Mouse (Mus musculus): Measurements from ENCODE around the gene Unc13d.
A peak's percentile ranks its signal among the peaks of the same experiment; 100 is the strongest.
"Not testable (repeated sequence)": the region's sequence is repeated elsewhere in the genome, so short reads cannot be mapped to it uniquely, and the experiment has no call there.

The Unc13d gene

DNA sequence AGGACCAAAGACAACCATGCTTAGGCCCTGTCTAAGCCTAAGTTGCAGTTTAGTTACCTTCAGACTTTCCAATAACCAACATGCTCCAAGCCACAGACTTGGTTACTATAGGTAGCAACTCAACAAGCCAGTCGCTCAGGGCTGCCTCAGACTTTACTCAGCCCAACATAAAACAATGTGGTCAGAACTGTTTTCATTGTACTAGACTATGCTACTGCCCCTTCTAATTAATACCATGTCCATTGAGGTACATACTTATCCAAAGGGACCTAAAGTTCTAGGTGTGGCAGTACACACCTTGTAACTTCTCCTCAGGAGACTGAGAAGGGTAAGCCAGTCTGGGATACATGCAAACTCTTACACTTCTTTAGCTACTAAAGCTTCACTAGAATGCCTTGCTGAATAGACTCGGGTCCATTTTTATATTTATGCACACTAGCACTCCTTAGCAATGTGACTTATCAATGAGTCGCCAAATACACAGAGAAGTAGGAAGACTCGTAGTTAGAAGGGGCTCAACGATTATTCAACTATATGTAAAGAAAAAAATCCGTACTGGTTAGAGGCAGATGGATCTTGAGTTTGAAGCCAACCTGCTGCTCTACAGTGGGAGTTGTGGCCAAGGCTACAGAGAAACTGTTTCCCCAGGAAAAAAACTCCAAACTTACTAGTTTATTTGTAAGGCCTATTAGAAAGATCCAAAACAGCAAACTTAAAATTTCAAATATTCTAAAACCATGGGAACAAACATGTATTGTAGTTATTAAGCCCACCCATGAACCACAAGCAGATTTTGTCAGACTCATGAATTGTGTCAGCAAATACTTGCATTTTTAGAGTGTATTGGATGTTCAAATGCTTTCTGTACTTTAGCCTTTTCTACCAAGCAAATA lies 56.2 kb downstream of the Unc13d start:
- DNase-seq (ENCODE audit: low spot score in 2 of 2): no peak

DNA sequence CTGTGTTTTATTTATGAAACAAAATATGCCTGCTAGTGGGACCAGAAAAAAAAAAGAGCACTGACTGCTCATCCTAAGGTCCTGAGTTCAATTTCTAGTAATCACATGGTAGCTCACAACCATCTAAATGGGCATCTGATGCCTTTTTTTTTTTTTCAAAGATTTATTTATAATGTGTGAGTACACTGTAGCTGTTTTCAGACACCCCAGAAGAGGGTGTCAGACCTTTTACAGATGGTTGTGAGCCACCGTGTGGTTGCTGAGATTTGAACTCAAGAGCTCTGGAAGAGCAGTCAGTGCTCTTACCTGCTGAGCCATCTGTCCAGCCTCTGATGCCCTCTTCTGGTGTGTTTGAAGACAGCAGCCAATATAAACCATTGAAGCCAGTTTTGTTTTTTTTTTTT lies 57.2 kb downstream of the Unc13d start:
- no peak for DNase-seq (ENCODE audit: low spot score in 2 of 2)

DNA sequence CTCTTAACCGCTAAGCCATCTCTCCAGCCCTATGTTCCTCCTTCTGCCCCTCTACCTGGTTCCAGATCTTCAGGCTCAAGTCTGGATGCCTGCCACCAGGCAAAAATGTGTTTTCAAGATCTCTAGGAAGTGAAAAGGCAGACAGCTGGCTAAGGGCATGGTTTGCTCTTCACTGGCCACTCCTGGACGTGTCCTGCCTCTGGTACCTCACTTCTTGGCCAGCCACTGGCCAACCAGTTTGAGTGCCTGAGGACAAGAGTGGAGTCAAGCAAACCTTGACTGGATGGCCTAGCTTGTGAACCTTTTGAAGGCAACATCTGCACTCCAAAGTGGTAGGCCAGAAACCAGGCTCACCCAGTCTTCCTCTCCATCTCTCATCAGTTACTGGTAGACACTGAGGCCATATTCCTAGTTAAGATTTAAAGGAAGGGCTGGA lies 57.8 kb downstream of the Unc13d start:
- no peak for DNase-seq (ENCODE audit: low spot score in 2 of 2)

DNA sequence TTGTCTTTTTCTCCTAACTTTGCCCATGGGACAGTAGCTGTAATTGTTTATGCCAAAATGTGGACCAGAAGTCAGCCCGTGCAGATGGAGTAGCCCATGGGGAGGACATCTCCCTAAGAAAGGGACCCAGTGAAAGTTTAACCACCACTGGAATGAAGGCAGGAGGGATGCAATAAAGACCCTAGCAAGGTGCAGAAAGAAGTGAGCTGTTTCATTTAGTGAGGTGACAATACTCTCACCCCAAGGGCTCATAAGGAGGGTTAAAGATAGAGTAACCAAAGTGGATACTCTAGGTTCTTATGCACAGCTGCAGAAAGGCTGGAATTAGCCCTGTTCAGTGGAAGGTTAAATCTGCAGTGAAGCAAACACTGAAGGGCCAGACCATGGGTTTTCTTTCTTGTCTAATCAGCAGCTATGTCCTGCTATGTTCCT lies 58.4 kb downstream of the Unc13d start:
- DNase-seq (ENCODE audit: low spot score in 2 of 2): no peak

DNA sequence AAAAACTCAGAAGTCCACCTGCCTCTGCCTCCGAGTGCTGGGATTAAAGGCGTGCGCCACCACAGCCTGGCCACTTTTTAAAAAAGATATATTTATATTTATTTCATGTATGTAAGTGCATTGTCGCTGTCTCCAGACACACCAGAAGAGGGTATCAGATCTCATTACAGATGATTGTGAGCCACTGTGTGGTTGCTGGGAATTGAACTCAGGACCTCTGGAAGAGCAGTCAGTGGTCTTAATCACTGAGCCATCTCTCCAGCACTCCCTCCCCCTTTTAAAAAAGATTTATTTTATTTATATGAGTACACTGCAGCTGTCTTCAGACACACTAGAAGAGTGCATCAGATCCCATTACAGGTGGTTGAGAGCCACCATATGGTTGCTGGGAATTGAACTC lies 58.9 kb downstream of the Unc13d start:
- not testable (repeated sequence) for DNase-seq (ENCODE audit: low spot score in 2 of 2)

DNA sequence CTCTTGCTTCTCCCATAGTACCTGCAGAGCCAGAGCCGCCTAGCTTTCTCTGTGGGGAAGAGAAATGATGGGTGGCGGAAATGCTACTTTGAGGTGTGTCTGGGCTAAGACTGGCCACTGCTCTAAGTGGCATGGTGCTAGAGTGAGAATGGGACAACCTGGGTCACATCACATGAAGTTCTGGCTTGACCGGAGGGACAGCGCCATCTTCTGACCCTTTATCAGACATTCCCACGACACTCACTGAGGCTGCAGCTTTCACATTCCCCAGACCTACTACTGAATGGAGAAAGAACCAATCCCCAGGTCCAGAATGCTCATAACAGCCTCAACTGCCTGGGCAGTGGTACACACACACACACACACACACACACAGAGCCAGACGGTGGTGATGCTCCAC lies 59.7 kb downstream of the Unc13d start:
- DNase-seq (ENCODE audit: low spot score in 2 of 2): no peak

DNA sequence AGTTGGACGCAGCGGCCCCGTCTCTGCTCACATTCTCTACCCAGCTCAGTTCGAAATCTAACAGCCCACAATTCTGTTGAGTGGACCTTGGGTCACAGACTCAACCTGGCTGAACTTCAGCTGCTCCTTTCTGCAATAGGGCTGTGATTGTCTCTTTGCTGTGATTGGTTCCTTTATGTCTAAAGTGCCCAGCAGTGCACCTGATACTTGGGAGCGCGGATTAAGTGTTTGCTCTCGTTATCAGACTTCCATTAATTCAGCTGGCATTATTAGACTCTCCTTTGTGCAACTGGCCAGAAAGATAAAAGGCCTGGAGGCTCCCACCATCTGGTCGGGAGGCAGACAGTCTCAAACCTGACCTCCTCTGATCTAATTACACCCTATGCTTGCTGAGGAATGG lies 62.9 kb downstream of the Unc13d start:
- no peak for DNase-seq (ENCODE audit: low spot score in 2 of 2)

DNA sequence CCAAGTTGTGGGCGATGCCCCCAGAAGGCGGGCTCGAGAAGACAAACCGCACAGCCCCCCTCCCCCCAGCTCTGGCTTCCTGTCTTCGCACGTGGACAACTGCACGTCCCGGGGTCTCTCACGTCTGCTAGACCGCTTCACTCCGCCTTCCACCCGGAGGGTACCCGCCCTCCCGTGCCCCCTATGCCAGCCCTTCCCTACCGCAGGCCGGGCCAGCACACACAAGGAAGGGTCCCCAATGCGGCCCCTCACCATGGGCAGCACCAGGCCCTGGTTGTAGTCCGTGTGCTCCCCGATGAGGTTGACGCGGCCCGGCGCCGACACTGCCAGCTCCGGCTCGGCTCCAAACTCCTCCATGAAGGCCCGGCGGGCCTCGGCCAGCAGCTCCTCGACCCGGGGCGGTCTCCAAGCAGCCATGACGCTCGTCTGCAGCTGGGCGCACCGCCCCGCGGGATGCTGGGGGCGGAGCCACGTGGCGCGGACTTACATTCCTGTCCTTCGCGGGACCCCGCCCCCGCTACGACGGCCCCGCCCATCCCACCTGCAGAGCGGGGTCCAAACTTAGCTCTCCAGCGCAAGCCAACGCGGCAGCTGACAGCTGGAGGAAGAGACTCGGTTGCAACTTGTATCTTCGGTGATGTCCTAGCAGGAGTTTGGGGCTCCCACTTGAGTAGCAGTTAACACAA lies 65.4 kb downstream of the Unc13d start, which contains the start of gene Galk1:
TSS of gene Galk1 (minus strand) at position 458 of the 686 bp plus-strand sequence.
- peak; percentile 73 to 85 for DNase-seq (ENCODE audit: low spot score in 2 of 2)
